Mouse (Mus musculus): ENCODE data around the gene Vcl.

- TF ChIP-seq POLR2A (IDR thresholded peaks at IDR 0.05; ENCODE audit: borderline replicate concordance, extremely low read depth, insufficient read depth, insufficient read length, poor library complexity, severe bottlenecking) (no peak), CTCF (IDR thresholded peaks at IDR 0.05; ENCODE audit: borderline replicate concordance, extremely low read depth, insufficient read depth, insufficient read length) (peak; percentile 43; the same call in 1 of the 2 replicates)
Observed at GRCm38 (mm10) chr14:21050734-21051133, 121.5 kb downstream of the Vcl start.
